Mouse (Mus musculus) liver, embryonic 13.5 days (tissue): ENCODE results near the gene Asic4. TPM values are rescaled to one million over a fixed set of nuclear protein-coding genes. Genes with fewer than 3 reads are reported as not detected.

Source experiments
- ATAC-seq: fragments of 200-750 bp; cut with Nextera tagmentation; 2 replicates; pipeline ENCODE4 v1.8.0; 2017; ENCODE audit warnings: low read depth, mild to moderate bottlenecking, moderate number of reproducible peaks, moderate library complexity
- DNase-seq: peaks from one replicate; pipeline ENCODE4 v3.0.0; 2022
- H3K27ac ChIP-seq: fragments of 300-500 bp; sonication (generic); 2 replicates; pipeline ENCODE4 v1.5.1; 2015; ENCODE audit warnings: moderate library complexity, mild to moderate bottlenecking, inconsistent platforms
- H3K27me3 ChIP-seq: fragments of 300-500 bp; sonication (generic); 2 replicates; pipeline ENCODE4 v1.6.1; 2015; ENCODE audit warnings: mild to moderate bottlenecking, inconsistent platforms
- H3K36me3 ChIP-seq: fragments of 300-500 bp; sonication (generic); 2 replicates; pipeline ENCODE4 v1.6.1; 2015; ENCODE audit warnings: mild to moderate bottlenecking, inconsistent platforms
- H3K4me1 ChIP-seq: fragments of 300-500 bp; sonication (generic); replicated peaks from 2 replicates; pipeline ENCODE4 v1.6.1; 2015; ENCODE audit warnings: inconsistent platforms
- H3K4me2 ChIP-seq: fragments of 300-500 bp; sonication (generic); 2 replicates; pipeline ENCODE4 v1.6.1; 2015; ENCODE audit warnings: inconsistent platforms, mild to moderate bottlenecking, moderate library complexity
- H3K4me3 ChIP-seq: fragments of 300-500 bp; sonication (generic); replicated peaks from 2 replicates; pipeline ENCODE4 v1.5.1; 2015; ENCODE audit warnings: mild to moderate bottlenecking, inconsistent platforms
- H3K9ac ChIP-seq: fragments of 300-500 bp; sonication (generic); 2 replicates; pipeline ENCODE4 v1.6.1; 2015; ENCODE audit warnings: mild to moderate bottlenecking, inconsistent platforms
- H3K9me3 ChIP-seq: fragments of 300-500 bp; sonication (generic); replicated peaks from 2 replicates; pipeline ENCODE4 v1.6.1; 2016; ENCODE audit warnings: inconsistent platforms
- WGBS: fragments of 180-500 bp; shearing (Covaris S2); methylation state at CpG from one replicate; pipeline ENCODE4 v1.1.7; 2015; ENCODE audit not compliant: insufficient replicate concordance; 5-methylcytosine and 5-hydroxymethylcytosine counted together
- polyA plus RNA-seq: library from polyadenylated mRNA; unstranded; fragments of >200 nt; fragmentation: Nextera tagmentation; extraction: Ambion mirVana; gene quantifications from 2 replicates; pipeline ENCODE4 v1.2.1, GENCODE M21; 2015

Gene Asic4
- polyA plus RNA-seq, 1 experiment from 2014 or later: 0.25 TPM

DNA sequence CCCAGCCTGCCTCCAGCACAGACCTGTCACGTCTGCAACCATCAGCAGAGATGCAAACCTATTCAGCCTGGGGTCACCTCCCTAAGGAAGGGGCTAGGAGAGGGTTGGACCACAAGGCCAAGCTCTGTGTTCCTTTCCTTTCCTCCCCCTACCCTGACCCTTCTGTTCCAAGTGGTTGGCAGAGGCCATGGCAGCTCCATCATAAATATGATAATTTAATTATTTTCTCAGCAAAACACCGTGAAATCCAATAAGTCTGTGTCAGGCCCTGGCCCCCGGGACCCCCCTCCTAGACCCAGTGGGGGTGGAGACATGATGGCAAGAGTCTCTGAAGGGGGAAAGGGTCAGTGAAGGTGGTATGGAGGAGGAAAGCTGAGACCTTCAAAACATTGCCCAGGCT, 6.0 kb upstream of the Asic4 start:
- H3K36me3 ChIP-seq: peaks cover 16% of the 10 kb centered on the region
- no peak overlapping the region; the same call in 1 of the 2 replicates for H3K27ac ChIP-seq
- no peak overlapping the region for H3K9ac ChIP-seq
- peaks cover 45% of the 10 kb centered on the region for H3K27me3 ChIP-seq
- H3K9me3 ChIP-seq: no peaks in the 10 kb centered on the region
- ATAC-seq (no peak), DNase-seq (no peak)
- WGBS: 40% methylated on average over 3 of the region's 3 CpGs
- H3K4me1 ChIP-seq: peaks cover 59% of the 10 kb centered on the region
- no peak overlapping the region for H3K4me3 ChIP-seq
- no peak overlapping the region; the same call in 1 of the 2 replicates for H3K4me2 ChIP-seq

DNA sequence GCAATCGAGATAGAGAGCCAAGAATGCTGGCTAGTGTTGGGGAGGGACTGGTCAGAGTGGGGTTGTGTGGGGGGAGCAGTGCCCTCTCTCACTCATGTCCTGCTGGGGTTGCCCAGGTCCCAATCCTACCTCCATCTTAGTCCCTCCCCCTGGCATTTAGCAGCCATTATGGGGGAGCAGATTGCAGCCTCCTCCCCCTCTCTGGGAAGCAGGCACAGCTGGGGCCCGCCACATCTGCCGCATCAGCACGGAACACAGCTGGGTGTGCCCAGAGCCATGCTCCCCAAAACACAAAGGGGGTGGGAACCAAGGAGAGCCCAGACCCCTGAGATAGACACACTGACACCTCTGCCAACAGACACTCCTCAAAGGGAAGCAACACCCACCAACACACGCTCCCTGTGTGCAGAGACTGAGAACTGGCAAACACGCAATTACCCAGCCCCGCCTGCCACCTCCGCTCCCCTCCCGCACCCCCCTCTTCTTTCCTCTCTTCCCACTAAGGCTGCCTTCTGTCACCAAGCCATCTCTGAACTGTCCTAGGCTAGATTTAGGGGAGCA, 5.0 kb upstream of the Asic4 start:
- Histone ChIP-seq H3K27ac (peak overlapping the region; percentile 73), H3K4me2 (peak overlapping the region; percentile 66), H3K36me3 (peaks cover 12% of the 10 kb centered on the region), H3K9me3 (no peaks in the 10 kb centered on the region), H3K4me1 (peaks cover 69% of the 10 kb centered on the region), H3K4me3 (peak overlapping the region; percentile 25), H3K27me3 (peaks cover 55% of the 10 kb centered on the region), H3K9ac (peak overlapping the region; percentile 45)
- peak; percentile 37 for DNase-seq
- 6% methylated on average over 8 of the region's 9 CpGs for WGBS
- ATAC-seq: peak; percentile 62

DNA sequence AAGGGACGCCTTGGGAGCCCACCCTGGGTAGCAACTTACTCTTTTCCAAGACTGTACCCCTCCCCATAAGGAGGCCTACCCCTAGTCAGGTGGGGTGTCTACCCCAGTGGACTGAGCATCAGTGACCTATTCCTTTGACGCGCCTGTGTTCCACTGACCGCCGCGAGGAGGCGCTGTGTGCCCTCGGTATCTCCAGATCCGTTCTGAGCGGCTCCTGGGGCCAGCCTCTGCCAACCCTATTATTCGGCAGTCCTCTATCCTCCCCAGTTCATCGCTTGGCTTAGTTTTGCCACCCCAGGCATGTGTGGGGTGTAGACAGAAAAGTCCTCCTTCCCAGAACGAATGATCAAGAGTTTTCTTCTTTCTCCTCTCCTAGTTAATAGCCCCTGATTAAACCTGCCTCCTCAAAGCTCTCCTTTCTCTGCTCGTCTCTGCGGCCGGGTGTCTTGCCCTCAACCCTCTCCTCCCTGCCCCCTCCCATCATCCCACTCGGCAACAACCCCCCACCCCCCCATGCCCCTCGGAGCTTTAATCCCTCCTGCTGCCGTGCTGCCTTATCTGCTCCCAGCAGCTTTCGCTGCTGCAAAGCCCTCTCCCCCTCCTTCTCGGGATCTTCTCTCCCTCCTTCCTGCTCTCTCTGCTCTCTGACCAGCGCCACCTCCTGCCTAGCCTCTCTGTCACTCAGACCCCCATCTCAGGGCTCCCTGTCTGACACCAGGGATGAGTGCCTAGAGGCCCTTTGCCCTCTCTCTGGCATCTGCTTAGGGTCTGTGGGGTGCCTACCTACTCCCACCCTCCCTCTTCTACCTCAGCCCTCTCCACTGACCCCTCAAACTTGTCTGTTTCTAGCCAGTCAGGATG, 4.3 kb upstream of the Asic4 start:
- H3K36me3 ChIP-seq: 0 out of 2 replicates have a peak, but pooled peaks cover 4% of the 10 kb centered on the region

DNA sequence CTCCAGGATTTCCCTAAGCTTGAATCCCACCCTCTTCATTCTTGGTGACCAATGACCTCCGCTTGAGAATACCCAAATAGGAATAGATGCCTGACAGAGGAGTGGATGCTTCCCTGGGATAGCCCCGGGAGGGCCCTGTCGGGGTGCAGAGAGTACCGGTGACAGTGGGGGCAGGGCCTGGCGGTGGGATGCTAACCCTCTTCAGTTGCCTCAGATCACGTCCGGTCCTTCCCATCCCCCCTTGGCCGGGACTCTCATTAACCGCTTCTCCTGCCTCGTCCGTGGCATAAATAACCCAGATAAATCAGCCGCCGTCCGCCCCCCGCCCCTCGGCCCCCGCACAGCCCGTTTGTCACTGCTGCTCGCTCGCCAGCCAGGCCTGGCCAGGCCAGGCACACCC, 3.6 kb upstream of the Asic4 start:
- Histone ChIP-seq H3K27me3 (peaks cover 69% of the 10 kb centered on the region), H3K36me3 (0 out of 2 replicates have a peak, but pooled peaks cover 2% of the 10 kb centered on the region), H3K4me1 (peaks cover 79% of the 10 kb centered on the region), H3K4me2 (peak overlapping the region; percentile 66), H3K27ac (peak overlapping the region; percentile 73), H3K9ac (peak overlapping the region; percentile 49), H3K9me3 (no peaks in the 10 kb centered on the region), H3K4me3 (peak overlapping the region; percentile 36)
- DNase-seq: no peak
- ATAC-seq: no peak
- WGBS: 2% methylated on average over 20 of the region's 20 CpGs

More for the DNA sequence above, 4.3 kb upstream of the Asic4 start:
- WGBS: under 1% methylated on average over 22 of the region's 22 CpGs
- DNase-seq (peak; percentile 70), ATAC-seq (peak; percentile 66)
- Histone ChIP-seq H3K27ac (peak overlapping the region; percentile 73), H3K4me2 (peak overlapping the region; percentile 66), H3K27me3 (peaks cover 63% of the 10 kb centered on the region), H3K4me1 (peaks cover 76% of the 10 kb centered on the region), H3K9ac (peak overlapping the region; percentile 49), H3K9me3 (no peaks in the 10 kb centered on the region), H3K4me3 (peak overlapping the region; percentile 36)

DNA sequence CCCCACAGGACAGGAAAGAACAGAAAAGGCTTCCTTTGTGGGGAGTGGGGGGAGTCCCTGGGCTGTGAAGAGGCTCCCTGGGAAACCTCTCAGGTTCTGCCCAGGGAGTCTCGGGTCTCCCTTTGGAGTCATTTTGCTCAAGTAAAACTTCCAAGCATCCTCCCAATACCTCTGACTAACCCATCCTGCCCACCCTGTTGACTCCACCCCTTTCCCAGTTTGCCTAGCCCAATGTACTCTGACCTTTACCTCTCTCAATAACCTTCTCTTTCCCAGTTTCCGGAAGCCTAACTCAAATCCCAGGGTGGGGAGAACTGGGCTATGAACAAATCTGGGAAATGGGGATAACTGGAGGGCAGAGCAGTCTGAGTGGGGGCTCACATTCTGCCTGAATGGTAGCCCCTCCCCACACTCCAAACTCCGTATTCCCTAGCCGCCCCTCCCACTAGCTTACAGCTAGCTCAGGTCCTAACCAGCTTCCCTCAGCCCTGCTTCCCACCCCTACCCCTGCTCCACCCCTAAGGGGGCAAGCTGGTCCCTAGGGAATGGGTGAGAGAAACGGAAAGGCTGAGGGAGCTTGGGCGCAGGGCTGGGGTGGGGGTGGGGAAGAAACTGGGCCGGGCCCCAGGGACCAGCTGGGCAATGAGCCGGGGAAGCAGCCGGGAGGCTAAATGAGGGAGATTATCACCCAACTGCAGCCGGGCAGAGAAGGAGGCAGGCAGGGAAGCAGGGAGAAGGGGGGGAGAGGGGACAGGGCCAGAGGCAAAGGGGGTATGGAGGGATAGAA, 2.8 kb upstream of the Asic4 start:
- 1% methylated on average over 10 of the region's 10 CpGs for WGBS
- Histone ChIP-seq H3K36me3 (no peaks in the 10 kb centered on the region), H3K9me3 (no peaks in the 10 kb centered on the region), H3K9ac (peak overlapping the region; percentile 49; the same call in 1 of the 2 replicates), H3K4me2 (peak overlapping the region; percentile 66), H3K4me1 (peaks cover 79% of the 10 kb centered on the region), H3K27me3 (peaks cover 77% of the 10 kb centered on the region), H3K4me3 (peak overlapping the region; percentile 41), H3K27ac (peak overlapping the region; percentile 39; the same call in 1 of the 2 replicates)
- DNase-seq: no peak
- no peak for ATAC-seq

DNA sequence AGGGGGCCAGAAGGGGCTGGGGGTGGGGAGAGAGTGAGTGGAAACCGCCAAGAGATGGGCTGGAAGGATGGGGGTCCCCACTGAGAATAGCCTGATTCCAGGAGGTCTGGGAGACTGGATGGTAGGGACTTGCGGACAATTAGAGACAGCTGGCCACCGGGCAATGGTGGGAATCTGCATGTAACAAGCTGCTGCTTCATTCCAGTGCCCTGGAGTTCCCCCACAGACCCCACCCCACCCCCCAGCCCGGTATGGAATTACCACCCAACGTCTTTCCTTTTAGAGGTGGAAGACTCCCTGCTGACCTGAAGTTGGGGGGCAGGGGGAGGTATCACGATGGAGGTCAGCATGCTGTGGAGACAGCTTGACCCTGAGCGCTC, 2.2 kb upstream of the Asic4 start:
- no peaks in the 10 kb centered on the region for H3K36me3 ChIP-seq
- peak overlapping the region; percentile 41; the same call in 1 of the 2 replicates for H3K4me3 ChIP-seq
- DNase-seq (no peak), ATAC-seq (no peak)
- peak overlapping the region; percentile 66 for H3K4me2 ChIP-seq
- no peak overlapping the region for H3K27ac ChIP-seq
- H3K27me3 ChIP-seq: peaks cover 83% of the 10 kb centered on the region
- no peaks in the 10 kb centered on the region for H3K9me3 ChIP-seq
- WGBS: 2% methylated on average over 7 of the region's 7 CpGs
- peaks cover 79% of the 10 kb centered on the region for H3K4me1 ChIP-seq
- 0 out of 2 replicates have a peak overlapping the region, but pooled peaks have one; percentile 41 for H3K9ac ChIP-seq

DNA sequence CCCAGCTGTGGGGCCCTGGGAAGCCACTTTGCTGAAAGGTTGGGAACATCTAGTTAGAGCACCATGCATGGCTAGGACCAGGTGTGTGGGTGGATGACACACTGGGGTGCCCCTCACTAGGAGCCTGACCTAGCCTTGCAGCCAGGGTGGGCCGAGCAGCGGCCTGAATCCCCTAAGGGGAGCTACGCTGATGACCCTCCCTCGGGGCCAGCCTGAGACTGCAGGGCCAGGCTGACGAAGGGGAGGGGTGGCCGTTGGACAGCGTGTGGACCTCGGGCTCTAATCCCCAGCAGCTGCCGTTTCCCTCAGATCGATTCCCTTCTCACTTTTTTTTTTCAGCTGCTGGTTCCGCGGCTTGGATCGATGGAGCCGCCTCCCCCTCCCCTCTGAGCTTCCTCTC, 1.3 kb upstream of the Asic4 start:
- Histone ChIP-seq H3K9ac (no peak overlapping the region), H3K27ac (no peak overlapping the region), H3K9me3 (no peaks in the 10 kb centered on the region), H3K27me3 (peaks cover 92% of the 10 kb centered on the region), H3K4me1 (peaks cover 73% of the 10 kb centered on the region), H3K36me3 (no peaks in the 10 kb centered on the region), H3K4me2 (0 out of 2 replicates have a peak overlapping the region, but pooled peaks have one; percentile 2), H3K4me3 (no peak overlapping the region)
- no peak for ATAC-seq
- WGBS: under 1% methylated on average over 13 of the region's 14 CpGs
- DNase-seq: no peak

DNA sequence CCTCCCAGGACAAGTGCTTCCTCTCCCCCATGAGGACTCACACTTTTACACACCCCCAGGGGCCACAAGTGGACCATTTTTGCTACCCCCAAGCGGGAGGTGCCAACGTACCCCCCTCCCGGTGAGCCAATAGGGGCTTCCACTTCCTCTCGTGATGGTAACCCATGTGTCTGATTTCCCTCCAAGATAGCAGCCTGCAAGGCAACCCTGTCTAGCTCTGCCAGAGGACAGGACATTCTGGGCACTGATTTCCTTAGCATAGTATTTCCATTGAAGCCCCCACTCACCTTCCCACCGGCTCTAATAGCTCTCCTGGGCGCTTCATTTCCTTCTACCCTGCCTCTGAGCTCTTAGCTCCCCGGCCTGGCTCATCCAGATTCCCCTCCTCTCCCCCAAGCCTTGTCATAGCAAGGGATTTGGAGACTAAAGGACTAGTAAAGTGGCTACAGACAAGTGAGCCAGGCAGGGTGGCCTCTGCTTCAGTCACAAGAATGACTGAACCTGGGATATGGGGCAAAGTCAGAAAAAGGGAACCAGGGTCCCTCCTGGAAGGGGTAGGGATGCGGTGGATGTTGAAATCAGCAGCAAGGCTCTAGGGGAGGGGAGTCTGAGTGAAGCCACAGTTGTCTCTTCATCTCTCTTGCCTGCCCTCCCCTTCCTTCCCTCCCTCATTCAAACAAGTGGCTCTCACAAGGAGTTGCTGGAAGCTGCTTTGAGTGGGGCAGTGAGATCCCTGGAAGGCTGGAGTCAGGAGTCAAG, 680 bp upstream of the Asic4 start:
- Histone ChIP-seq H3K4me2 (peak overlapping the region; percentile 66), H3K36me3 (no peaks in the 10 kb centered on the region), H3K4me3 (peak overlapping the region; percentile 42), H3K27me3 (peaks cover 97% of the 10 kb centered on the region), H3K9ac (peak overlapping the region; percentile 59; the same call in 1 of the 2 replicates), H3K27ac (no peak overlapping the region), H3K4me1 (peaks cover 67% of the 10 kb centered on the region), H3K9me3 (no peaks in the 10 kb centered on the region)
- under 1% methylated on average over 8 of the region's 8 CpGs for WGBS
- DNase-seq (no peak), ATAC-seq (no peak)

DNA sequence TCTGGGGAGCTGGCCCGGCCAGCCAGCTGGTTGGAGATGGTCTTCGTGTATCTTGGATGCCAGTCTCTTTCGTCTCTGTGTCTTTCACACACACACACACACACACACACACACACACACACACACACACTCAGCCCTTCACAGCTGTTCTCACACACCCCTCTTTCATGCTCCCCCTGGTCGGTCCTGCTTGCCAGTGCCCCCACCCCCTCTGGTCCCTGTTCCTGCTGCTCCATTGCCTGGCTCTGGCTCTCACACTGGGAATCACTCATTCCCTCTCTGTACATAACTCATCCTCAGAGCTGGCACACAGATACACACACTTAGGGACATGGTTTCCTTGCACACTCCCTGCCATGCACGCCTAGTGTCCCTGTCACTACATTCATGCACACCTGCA, 1.7 kb downstream of the Asic4 start:
- Histone ChIP-seq H3K4me2 (no peak overlapping the region), H3K4me3 (no peak overlapping the region), H3K27me3 (peaks cover 100% of the 10 kb centered on the region), H3K36me3 (no peaks in the 10 kb centered on the region), H3K4me1 (peaks cover 50% of the 10 kb centered on the region), H3K27ac (no peak overlapping the region), H3K9ac (no peak overlapping the region), H3K9me3 (no peaks in the 10 kb centered on the region)
- WGBS: 62% methylated on average over 5 of the region's 5 CpGs
- DNase-seq: no peak
- ATAC-seq: no peak

DNA sequence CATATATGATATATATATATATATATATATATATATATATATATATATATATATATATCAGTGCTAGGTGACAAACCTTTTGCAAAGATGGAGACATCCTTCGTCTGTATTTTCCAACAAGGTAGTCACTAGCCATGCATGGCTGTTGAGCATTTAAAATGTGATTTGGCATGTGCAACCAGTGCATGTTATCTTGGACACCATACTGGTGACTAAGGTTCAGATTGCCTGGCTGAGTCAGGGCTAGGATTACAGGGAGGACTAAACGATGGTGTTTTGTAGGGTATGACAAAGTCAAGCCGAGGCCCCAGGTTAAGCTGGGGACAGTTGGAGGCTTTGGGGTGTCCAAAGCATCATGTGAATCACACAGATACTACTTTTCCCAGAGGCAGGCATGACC, 5.2 kb downstream of the Asic4 start:
- H3K4me3 ChIP-seq: no peak overlapping the region
- H3K4me2 ChIP-seq: no peak overlapping the region
- no peaks in the 10 kb centered on the region for H3K36me3 ChIP-seq
- DNase-seq (no peak), ATAC-seq (no peak)
- no peaks in the 10 kb centered on the region for H3K9me3 ChIP-seq
- 46% methylated on average over 3 of the region's 3 CpGs for WGBS
- no peak overlapping the region for H3K9ac ChIP-seq
- H3K4me1 ChIP-seq: peaks cover 39% of the 10 kb centered on the region
- no peak overlapping the region for H3K27ac ChIP-seq
- peaks cover 99% of the 10 kb centered on the region for H3K27me3 ChIP-seq
